Mouse (Mus musculus): ENCODE measurements around the gene Wdr34. TPM values are rescaled to one million over a fixed set of nuclear protein-coding genes. Genes with fewer than 3 reads are reported as not detected.

Gene Wdr34
- polyA plus RNA-seq, 1 experiment from 2014 or later, result 29.8 TPM

- Histone ChIP-seq H3K27ac (replicated peaks; ENCODE audit: low read depth, low read length) (no peak overlapping the region), H3K36me3 (replicated peaks; ENCODE audit: control insufficient read depth, insufficient read depth, low read depth, low read length) (no peaks in the 10 kb centered on the region), H3K4me2 (ENCODE audit: low read depth, low read length) (no peak overlapping the region), H3K4me1 (ENCODE audit: control insufficient read depth, insufficient read depth, low read length) (no peaks in the 10 kb centered on the region), H3K27me3 (ENCODE audit: control insufficient read depth, insufficient read depth, low read length) (no peaks in the 10 kb centered on the region), H3K9me3 (replicated peaks; ENCODE audit: control insufficient read depth, low read length) (no peaks in the 10 kb centered on the region), H3K4me3 (ENCODE audit: low read depth, low read length) (no peak overlapping the region), H3K9ac (replicated peaks; ENCODE audit: low read length) (no peak overlapping the region)
- ATAC-seq (replicated peaks; ENCODE audit: insufficient number of reproducible peaks, low FRiP score, low TSS enrichment, low read depth), result no peak
- DNase-seq (ENCODE audit: low spot score), result no peak
These were observed 9.0 kb downstream of the Wdr34 start for GRCm38 (mm10) chr2:30039687-30040086.

DNA sequence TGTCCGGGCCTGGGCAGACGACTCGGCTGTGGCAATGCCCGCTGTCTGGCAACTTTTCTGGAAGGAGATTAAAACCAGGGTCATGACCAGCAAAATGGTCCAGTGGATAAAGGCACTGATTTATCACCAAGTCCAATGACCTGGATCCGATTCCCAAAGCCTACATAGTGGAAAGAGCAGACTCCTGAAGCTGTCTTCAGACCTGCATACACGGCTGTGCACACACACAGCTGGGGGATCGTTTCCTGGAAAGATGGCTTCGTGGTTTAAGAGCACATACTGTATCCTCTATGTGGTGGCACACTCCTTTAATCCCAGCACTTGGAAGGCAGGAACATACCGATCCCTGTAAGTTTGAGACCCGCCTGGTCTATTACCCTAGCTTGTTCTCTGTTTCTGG, 10.3 kb downstream of the Wdr34 start:
- H3K27me3 ChIP-seq (ENCODE audit: control insufficient read depth, insufficient read depth, low read length), result no peaks in the 10 kb centered on the region
- H3K4me2 ChIP-seq (ENCODE audit: low read depth, low read length), result no peak overlapping the region
- 93% methylated on average over 10 of the region's 10 CpGs for WGBS
- ATAC-seq (replicated peaks; ENCODE audit: insufficient number of reproducible peaks, low FRiP score, low TSS enrichment, low read depth) (no peak), DNase-seq (ENCODE audit: low spot score) (no peak)
- H3K9ac ChIP-seq (replicated peaks; ENCODE audit: low read length), result no peak overlapping the region
- H3K4me3 ChIP-seq (ENCODE audit: low read depth, low read length), result no peak overlapping the region
- no peak overlapping the region for H3K27ac ChIP-seq (replicated peaks; ENCODE audit: low read depth, low read length)
- H3K36me3 ChIP-seq (replicated peaks; ENCODE audit: control insufficient read depth, insufficient read depth, low read depth, low read length), result no peaks in the 10 kb centered on the region
- H3K9me3 ChIP-seq (replicated peaks; ENCODE audit: control insufficient read depth, low read length), result no peaks in the 10 kb centered on the region
- no peaks in the 10 kb centered on the region for H3K4me1 ChIP-seq (ENCODE audit: control insufficient read depth, insufficient read depth, low read length)

- no peaks in the 10 kb centered on the region for H3K9me3 ChIP-seq (replicated peaks; ENCODE audit: control insufficient read depth, low read length)
- H3K4me2 ChIP-seq (ENCODE audit: low read depth, low read length), result no peak overlapping the region
- DNase-seq (ENCODE audit: low spot score), result no peak
These were observed 10.9 kb downstream of the Wdr34 start for GRCm38 (mm10) chr2:30037762-30038161.

GRCm38 (mm10) chr2:30032957-30033356, 15.7 kb downstream of the Wdr34 start:
- H3K36me3 ChIP-seq (replicated peaks; ENCODE audit: control insufficient read depth, insufficient read depth, low read depth, low read length), result peaks cover 22% of the 10 kb centered on the region
- H3K9ac ChIP-seq (replicated peaks; ENCODE audit: low read length), result no peak overlapping the region
- H3K4me1 ChIP-seq (ENCODE audit: control insufficient read depth, insufficient read depth, low read length), result no peaks in the 10 kb centered on the region
- ATAC-seq (replicated peaks; ENCODE audit: insufficient number of reproducible peaks, low FRiP score, low TSS enrichment, low read depth) (no peak), DNase-seq (ENCODE audit: low spot score) (no peak)
- 79% methylated on average over 6 of the region's 6 CpGs for WGBS
- H3K4me2 ChIP-seq (ENCODE audit: low read depth, low read length), result no peak overlapping the region
- H3K4me3 ChIP-seq (ENCODE audit: low read depth, low read length), result no peak overlapping the region
- H3K27me3 ChIP-seq (ENCODE audit: control insufficient read depth, insufficient read depth, low read length), result no peaks in the 10 kb centered on the region
- H3K9me3 ChIP-seq (replicated peaks; ENCODE audit: control insufficient read depth, low read length), result no peaks in the 10 kb centered on the region
- H3K27ac ChIP-seq (replicated peaks; ENCODE audit: low read depth, low read length), result no peak overlapping the region

More at GRCm38 (mm10) chr2:30037762-30038161, 10.9 kb downstream of the Wdr34 start:
- Histone ChIP-seq H3K27ac (replicated peaks; ENCODE audit: low read depth, low read length) (no peak overlapping the region), H3K27me3 (ENCODE audit: control insufficient read depth, insufficient read depth, low read length) (no peaks in the 10 kb centered on the region), H3K36me3 (replicated peaks; ENCODE audit: control insufficient read depth, insufficient read depth, low read depth, low read length) (no peaks in the 10 kb centered on the region), H3K9ac (replicated peaks; ENCODE audit: low read length) (no peak overlapping the region), H3K4me1 (ENCODE audit: control insufficient read depth, insufficient read depth, low read length) (no peaks in the 10 kb centered on the region), H3K4me3 (ENCODE audit: low read depth, low read length) (no peak overlapping the region)
- no peak for ATAC-seq (replicated peaks; ENCODE audit: insufficient number of reproducible peaks, low FRiP score, low TSS enrichment, low read depth)
- WGBS, result 86% methylated on average over 2 of the region's 2 CpGs

DNA sequence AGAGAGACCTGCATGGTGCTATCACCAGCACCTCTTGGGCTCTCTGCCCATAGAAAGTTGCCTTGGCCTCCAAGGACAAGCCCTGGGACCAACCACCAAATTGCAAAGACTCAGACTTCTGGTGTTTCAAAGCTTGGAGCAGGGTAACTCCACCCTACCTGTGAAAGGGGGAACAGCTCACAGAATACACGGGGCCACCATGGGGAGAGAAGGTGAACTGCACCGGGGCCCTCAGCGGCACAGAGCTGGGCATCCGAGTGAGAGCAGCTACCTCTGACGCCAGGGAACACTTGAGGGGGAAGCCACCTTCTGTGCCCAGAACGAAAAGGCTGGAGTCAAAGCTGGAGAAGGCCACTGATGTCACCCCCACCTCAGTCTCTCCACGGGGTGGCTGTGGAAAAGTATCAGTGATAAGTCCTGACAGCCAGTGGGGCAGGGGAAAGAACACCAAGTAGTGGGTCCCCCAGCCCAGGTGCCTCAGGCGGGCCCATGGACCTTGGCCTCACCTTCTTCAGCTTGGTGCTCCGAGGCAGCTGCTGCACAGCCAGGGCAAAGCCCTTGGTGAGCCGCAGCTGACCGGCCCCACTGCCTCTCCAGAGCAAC, 16.3 kb downstream of the Wdr34 start:
- 69% methylated on average over 11 of the region's 11 CpGs for WGBS
- no peak overlapping the region for H3K4me2 ChIP-seq (ENCODE audit: low read depth, low read length)
- no peaks in the 10 kb centered on the region for H3K4me1 ChIP-seq (ENCODE audit: control insufficient read depth, insufficient read depth, low read length)
- no peak for ATAC-seq (replicated peaks; ENCODE audit: insufficient number of reproducible peaks, low FRiP score, low TSS enrichment, low read depth)
- no peak overlapping the region for H3K27ac ChIP-seq (replicated peaks; ENCODE audit: low read depth, low read length)
- H3K27me3 ChIP-seq (ENCODE audit: control insufficient read depth, insufficient read depth, low read length), result no peaks in the 10 kb centered on the region
- peaks cover 23% of the 10 kb centered on the region for H3K36me3 ChIP-seq (replicated peaks; ENCODE audit: control insufficient read depth, insufficient read depth, low read depth, low read length)
- no peaks in the 10 kb centered on the region for H3K9me3 ChIP-seq (replicated peaks; ENCODE audit: control insufficient read depth, low read length)
- no peak overlapping the region for H3K9ac ChIP-seq (replicated peaks; ENCODE audit: low read length)
- H3K4me3 ChIP-seq (ENCODE audit: low read depth, low read length), result no peak overlapping the region
- no peak for DNase-seq (ENCODE audit: low spot score)

DNA sequence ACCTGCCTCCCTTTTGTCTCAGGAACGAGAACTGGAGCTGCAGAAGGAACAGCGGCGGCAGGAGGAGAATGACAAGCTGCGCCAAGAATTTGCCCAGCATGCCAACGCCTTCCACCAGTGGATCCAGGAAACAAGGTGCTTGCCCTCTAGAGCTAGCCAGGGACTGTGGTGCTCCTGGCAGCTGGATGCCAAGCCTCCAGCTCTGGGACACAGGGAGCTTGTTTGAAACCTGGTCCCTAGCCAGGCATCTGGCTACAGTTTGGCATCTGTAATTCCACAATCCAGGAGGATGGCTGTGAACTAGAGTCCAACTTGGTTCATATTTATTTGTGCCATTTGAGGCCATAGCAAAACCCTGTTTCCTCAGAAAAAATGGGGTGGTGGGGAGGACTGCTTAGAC, 21.7 kb downstream of the Wdr34 start:
- Histone ChIP-seq H3K36me3 (replicated peaks; ENCODE audit: control insufficient read depth, insufficient read depth, low read depth, low read length) (peaks cover 45% of the 10 kb centered on the region), H3K9ac (replicated peaks; ENCODE audit: low read length) (no peak overlapping the region), H3K4me2 (ENCODE audit: low read depth, low read length) (no peak overlapping the region), H3K27ac (replicated peaks; ENCODE audit: low read depth, low read length) (no peak overlapping the region), H3K9me3 (replicated peaks; ENCODE audit: control insufficient read depth, low read length) (no peaks in the 10 kb centered on the region), H3K4me1 (ENCODE audit: control insufficient read depth, insufficient read depth, low read length) (no peaks in the 10 kb centered on the region), H3K4me3 (ENCODE audit: low read depth, low read length) (no peak overlapping the region), H3K27me3 (ENCODE audit: control insufficient read depth, insufficient read depth, low read length) (no peaks in the 10 kb centered on the region)
- ATAC-seq (replicated peaks; ENCODE audit: insufficient number of reproducible peaks, low FRiP score, low TSS enrichment, low read depth) (no peak), DNase-seq (ENCODE audit: low spot score) (no peak)
- 100% methylated on average over 5 of the region's 5 CpGs for WGBS

- Histone ChIP-seq H3K4me3 (ENCODE audit: low read depth, low read length) (no peak overlapping the region), H3K27ac (replicated peaks; ENCODE audit: low read depth, low read length) (no peak overlapping the region), H3K27me3 (ENCODE audit: control insufficient read depth, insufficient read depth, low read length) (no peaks in the 10 kb centered on the region), H3K9ac (replicated peaks; ENCODE audit: low read length) (no peak overlapping the region), H3K4me2 (ENCODE audit: low read depth, low read length) (no peak overlapping the region), H3K36me3 (replicated peaks; ENCODE audit: control insufficient read depth, insufficient read depth, low read depth, low read length) (peaks cover 43% of the 10 kb centered on the region), H3K9me3 (replicated peaks; ENCODE audit: control insufficient read depth, low read length) (no peaks in the 10 kb centered on the region), H3K4me1 (ENCODE audit: control insufficient read depth, insufficient read depth, low read length) (no peaks in the 10 kb centered on the region)
- 85% methylated on average over 4 of the region's 4 CpGs for WGBS
- DNase-seq (ENCODE audit: low spot score) (no peak), ATAC-seq (replicated peaks; ENCODE audit: insufficient number of reproducible peaks, low FRiP score, low TSS enrichment, low read depth) (no peak)
These were observed 23.2 kb downstream of the Wdr34 start for GRCm38 (mm10) chr2:30025454-30025853.

- peaks cover 25% of the 10 kb centered on the region for H3K36me3 ChIP-seq (replicated peaks; ENCODE audit: control insufficient read depth, insufficient read depth, low read depth, low read length)
These were observed 34.2 kb downstream of the Wdr34 start for GRCm38 (mm10) chr2:30014326-30014966.

More at GRCm38 (mm10) chr2:30014326-30014966, 34.2 kb downstream of the Wdr34 start:
- no peak overlapping the region for H3K9ac ChIP-seq (replicated peaks; ENCODE audit: low read length)
- no peaks in the 10 kb centered on the region for H3K9me3 ChIP-seq (replicated peaks; ENCODE audit: control insufficient read depth, low read length)
- ATAC-seq (replicated peaks; ENCODE audit: insufficient number of reproducible peaks, low FRiP score, low TSS enrichment, low read depth), result no peak
- 91% methylated on average over 11 of the region's 11 CpGs for whole genome bisulfite sequencing
- no peak for DNase-seq (ENCODE audit: low spot score)
- H3K4me3 ChIP-seq (ENCODE audit: low read depth, low read length), result no peak overlapping the region
- no peaks in the 10 kb centered on the region for H3K27me3 ChIP-seq (ENCODE audit: control insufficient read depth, insufficient read depth, low read length)
- H3K4me2 ChIP-seq (ENCODE audit: low read depth, low read length), result no peak overlapping the region
- H3K4me1 ChIP-seq (ENCODE audit: control insufficient read depth, insufficient read depth, low read length), result no peaks in the 10 kb centered on the region
- no peak overlapping the region for H3K27ac ChIP-seq (replicated peaks; ENCODE audit: low read depth, low read length)
